Mouse (Mus musculus): ENCODE data around the gene Ffar3. TPM values are rescaled to one million over a fixed set of nuclear protein-coding genes. Genes with fewer than 3 reads are reported as not detected.

Ffar3 gene
- polyA plus RNA-seq, 1 experiment from 2014 or later, result not detected

- H3K9ac ChIP-seq, result no peak overlapping the region
- no peaks in the 10 kb centered on the region for H3K36me3 ChIP-seq (ENCODE audit: insufficient read depth)
- H3K27me3 ChIP-seq (ENCODE audit: insufficient read depth, low read length), result no peaks in the 10 kb centered on the region
- DNase-seq (no peak), ATAC-seq (ENCODE audit: insufficient read depth) (no peak)
- no peak for TF ChIP-seq CTCF (IDR thresholded peaks at IDR 0.05; ENCODE audit: low read depth)
- H3K9me3 ChIP-seq (ENCODE audit: low read depth, low read length), result no peaks in the 10 kb centered on the region
- no peak overlapping the region for H3K4me2 ChIP-seq
- H3K4me3 ChIP-seq (ENCODE audit: low read depth, low read length), result no peak overlapping the region
- 61% methylated on average over 8 of the region's 8 CpGs for WGBS
- H3K4me1 ChIP-seq (ENCODE audit: insufficient read depth), result no peaks in the 10 kb centered on the region
- H3K27ac ChIP-seq (ENCODE audit: low read depth), result no peak overlapping the region
Observed at GRCm38 (mm10) chr7:30863386-30863785, 7.4 kb upstream of the Ffar3 start.

GRCm38 (mm10) chr7:30861464-30861863 is 5.5 kb upstream of the Ffar3 start, which contains the start of gene Ffar1:
TSS of gene Ffar1 (minus strand) at chr7:30861564.
- no peak within 1 kb of the TSS for H3K27ac ChIP-seq (ENCODE audit: low read depth)
- no peak for TF ChIP-seq CTCF (IDR thresholded peaks at IDR 0.05; ENCODE audit: low read depth)
- no peaks in the 10 kb centered on the region for H3K27me3 ChIP-seq (ENCODE audit: insufficient read depth, low read length)
- no peaks in the 10 kb centered on the region for H3K4me1 ChIP-seq (ENCODE audit: insufficient read depth)
- no peaks in the 10 kb centered on the region for H3K36me3 ChIP-seq (ENCODE audit: insufficient read depth)
- H3K4me2 ChIP-seq, result no peak within 1 kb of the TSS
- 82% methylated on average over 12 of the region's 12 CpGs for WGBS
- no peak within 1 kb of the TSS for H3K9ac ChIP-seq
- no peak for DNase-seq
- H3K4me3 ChIP-seq (ENCODE audit: low read depth, low read length), result no peak within 1 kb of the TSS
- no peak for ATAC-seq (ENCODE audit: insufficient read depth)
- H3K9me3 ChIP-seq (ENCODE audit: low read depth, low read length), result no peaks in the 10 kb centered on the region

DNA sequence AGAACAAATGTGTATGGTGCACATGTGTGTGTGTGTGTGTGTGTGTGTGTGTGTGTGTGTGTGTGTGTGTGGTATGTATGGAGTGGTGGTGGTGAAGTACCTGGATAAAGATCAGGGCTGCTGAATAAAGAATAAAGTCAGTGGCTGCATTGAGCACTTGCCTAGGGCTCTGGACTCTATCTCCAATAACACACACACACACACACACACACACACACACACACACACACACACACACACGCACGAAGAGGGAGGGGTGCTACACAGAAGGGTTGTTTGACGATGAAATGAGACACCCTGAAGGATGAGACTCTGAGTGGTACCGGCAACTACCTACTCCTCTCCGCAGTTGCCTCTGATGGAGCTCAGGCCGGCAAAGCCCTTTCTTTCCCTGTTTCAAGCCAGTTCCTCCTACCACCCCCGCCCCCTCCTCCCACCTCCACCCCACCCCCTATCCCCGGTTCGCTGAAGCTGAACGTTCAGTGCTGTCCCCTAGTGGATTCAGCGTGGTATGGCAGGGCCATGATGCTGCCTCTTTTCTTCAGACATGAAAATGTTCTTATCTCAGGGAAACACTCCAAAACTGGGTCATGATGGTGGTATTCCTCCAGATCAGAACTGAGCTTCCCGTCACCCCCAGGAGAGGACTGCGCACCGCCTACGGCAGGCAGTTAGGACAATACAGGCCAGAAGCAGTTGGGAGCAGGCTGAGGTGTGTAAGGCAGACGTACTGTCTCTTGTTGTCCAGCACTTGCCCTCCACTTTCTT is 3.8 kb upstream of the Ffar3 start:
- Histone ChIP-seq H3K4me3 (ENCODE audit: low read depth, low read length) (no peak overlapping the region), H3K4me1 (ENCODE audit: insufficient read depth) (no peaks in the 10 kb centered on the region), H3K27ac (ENCODE audit: low read depth) (no peak overlapping the region), H3K9me3 (ENCODE audit: low read depth, low read length) (no peaks in the 10 kb centered on the region), H3K9ac (no peak overlapping the region), H3K4me2 (peak overlapping the region; percentile 51), H3K27me3 (ENCODE audit: insufficient read depth, low read length) (no peaks in the 10 kb centered on the region), H3K36me3 (ENCODE audit: insufficient read depth) (no peaks in the 10 kb centered on the region)
- DNase-seq, result peak; percentile 82
- peak; percentile 86 for TF ChIP-seq CTCF (IDR thresholded peaks at IDR 0.05; ENCODE audit: low read depth)
- WGBS, result 7% methylated on average over 16 of the region's 16 CpGs
- ATAC-seq (ENCODE audit: insufficient read depth), result peak; percentile 52; the same call in 1 of the 2 replicates

GRCm38 (mm10) chr7:30859290-30859634 is 3.3 kb upstream of the Ffar3 start:
- Histone ChIP-seq H3K36me3 (ENCODE audit: insufficient read depth) (no peaks in the 10 kb centered on the region), H3K4me2 (no peak overlapping the region; the same call in 1 of the 2 replicates), H3K27ac (ENCODE audit: low read depth) (no peak overlapping the region), H3K4me3 (ENCODE audit: low read depth, low read length) (no peak overlapping the region), H3K4me1 (ENCODE audit: insufficient read depth) (no peaks in the 10 kb centered on the region), H3K9ac (no peak overlapping the region), H3K9me3 (ENCODE audit: low read depth, low read length) (no peaks in the 10 kb centered on the region), H3K27me3 (ENCODE audit: insufficient read depth, low read length) (no peaks in the 10 kb centered on the region)
- peak; percentile 90 for TF ChIP-seq CTCF (IDR thresholded peaks at IDR 0.05; ENCODE audit: low read depth)
- peak; percentile 79 for DNase-seq
- ATAC-seq (ENCODE audit: insufficient read depth), result peak; percentile 69

DNA sequence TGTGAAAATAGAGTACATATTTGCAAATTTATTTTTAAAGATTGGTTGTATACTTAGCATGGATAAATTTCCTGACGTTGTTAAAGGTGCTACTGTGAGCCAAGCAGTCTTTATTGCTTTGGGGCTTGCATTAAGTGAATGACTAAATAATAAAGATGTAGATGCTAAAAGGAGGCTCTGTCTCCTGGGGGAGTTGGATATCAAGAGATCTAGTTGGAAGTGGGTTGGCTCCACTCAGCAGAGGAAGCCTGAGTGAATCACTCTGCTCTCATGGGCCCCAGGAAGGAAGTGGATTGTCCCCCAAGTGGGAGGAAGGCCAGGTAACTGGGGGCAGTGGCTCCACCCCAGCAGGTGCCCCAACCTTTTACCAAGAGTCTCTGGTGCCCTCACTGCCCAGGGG is 1.8 kb upstream of the Ffar3 start:
- Histone ChIP-seq H3K4me2 (no peak overlapping the region), H3K9me3 (ENCODE audit: low read depth, low read length) (no peaks in the 10 kb centered on the region), H3K27ac (ENCODE audit: low read depth) (no peak overlapping the region), H3K27me3 (ENCODE audit: insufficient read depth, low read length) (no peaks in the 10 kb centered on the region), H3K9ac (no peak overlapping the region), H3K4me1 (ENCODE audit: insufficient read depth) (no peaks in the 10 kb centered on the region), H3K36me3 (ENCODE audit: insufficient read depth) (no peaks in the 10 kb centered on the region), H3K4me3 (ENCODE audit: low read depth, low read length) (no peak overlapping the region)
- no peak for ATAC-seq (ENCODE audit: insufficient read depth)
- 70% methylated on average over 1 of the region's 1 CpGs for WGBS
- DNase-seq, result no peak
- no peak for TF ChIP-seq CTCF (IDR thresholded peaks at IDR 0.05; ENCODE audit: low read depth)

DNA sequence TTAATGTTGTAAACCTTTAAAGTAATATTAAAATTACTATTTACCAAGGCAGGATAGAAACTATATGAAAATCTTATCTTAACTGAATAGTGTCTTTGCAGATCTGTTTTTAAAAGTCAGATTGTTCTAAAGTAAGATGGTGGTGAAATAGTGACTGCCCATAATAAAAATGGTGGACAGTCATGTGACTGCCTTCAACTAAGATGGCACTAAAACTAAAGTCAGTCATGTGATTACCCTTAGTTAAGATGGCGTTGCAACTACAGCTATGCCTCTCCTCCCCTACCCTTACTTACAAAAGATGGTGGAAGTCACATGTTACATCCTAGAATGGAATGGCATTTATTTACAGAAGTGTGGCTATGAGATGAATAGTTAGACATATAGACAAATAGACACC is 4.6 kb downstream of the Ffar3 start:
- no peaks in the 10 kb centered on the region for H3K9me3 ChIP-seq (ENCODE audit: low read depth, low read length)
- H3K36me3 ChIP-seq (ENCODE audit: insufficient read depth), result no peaks in the 10 kb centered on the region
- no peaks in the 10 kb centered on the region for H3K27me3 ChIP-seq (ENCODE audit: insufficient read depth, low read length)
- H3K4me1 ChIP-seq (ENCODE audit: insufficient read depth), result no peaks in the 10 kb centered on the region
- H3K4me3 ChIP-seq (ENCODE audit: low read depth, low read length), result no peak overlapping the region
- H3K4me2 ChIP-seq, result no peak overlapping the region
- no peak for DNase-seq
- 82% methylated on average over 1 of the region's 1 CpGs for WGBS
- H3K27ac ChIP-seq (ENCODE audit: low read depth), result no peak overlapping the region
- no peak for ATAC-seq (ENCODE audit: insufficient read depth)
- H3K9ac ChIP-seq, result no peak overlapping the region
- no peak for TF ChIP-seq CTCF (IDR thresholded peaks at IDR 0.05; ENCODE audit: low read depth)

GRCm38 (mm10) chr7:30847934-30848333 is 8.0 kb downstream of the Ffar3 start:
- WGBS, result 73% methylated on average over 6 of the region's 6 CpGs
- H3K4me1 ChIP-seq (ENCODE audit: insufficient read depth), result no peaks in the 10 kb centered on the region

More at GRCm38 (mm10) chr7:30847934-30848333, 8.0 kb downstream of the Ffar3 start:
- H3K27ac ChIP-seq (ENCODE audit: low read depth), result no peak overlapping the region
- H3K27me3 ChIP-seq (ENCODE audit: insufficient read depth, low read length), result no peaks in the 10 kb centered on the region
- H3K4me3 ChIP-seq (ENCODE audit: low read depth, low read length), result no peak overlapping the region
- H3K9me3 ChIP-seq (ENCODE audit: low read depth, low read length), result no peaks in the 10 kb centered on the region
- DNase-seq, result no peak
- H3K36me3 ChIP-seq (ENCODE audit: insufficient read depth), result no peaks in the 10 kb centered on the region
- H3K9ac ChIP-seq, result no peak overlapping the region
- ATAC-seq (ENCODE audit: insufficient read depth), result no peak
- TF ChIP-seq CTCF (IDR thresholded peaks at IDR 0.05; ENCODE audit: low read depth), result no peak
- H3K4me2 ChIP-seq, result no peak overlapping the region

All from lung, embryonic 14.5 days (tissue).